Mouse (Mus musculus) MEL (cell line): Measurements from ENCODE around the gene Fam98b. TPM values are rescaled to one million over a fixed set of nuclear protein-coding genes. Genes with fewer than 3 reads are reported as not detected.

Experiments
- DNase-seq: peaks from one replicate; pipeline ENCODE4 v3.0.0; 2011; ENCODE audit warnings: low read depth, low spot score
- H3K27ac ChIP-seq: 2 replicates; pipeline ENCODE4 v1.5.1; 2012; ENCODE audit warnings: low read depth, mild to moderate bottlenecking, control low read depth, low read length, moderate library complexity; ENCODE audit not compliant: control insufficient read depth
- H3K27me3 ChIP-seq, 2 experiments: fragments of 150-350 bp in 1 of 2; sonication (generic) in 1 of 2; 2 replicates each; pipeline ENCODE4 v1.6.1; 2012; ENCODE audit warnings: low read length in 2 of 2, mild to moderate bottlenecking in 2 of 2, improper control_type of control experiment in 1 of 2, moderate library complexity in 1 of 2; ENCODE audit not compliant: insufficient read depth in 2 of 2, control insufficient read depth in 1 of 2
- H3K36me3 ChIP-seq, 2 experiments: 2 replicates each; pipeline ENCODE4 v1.6.1; 2012 to 2014; ENCODE audit warnings: low read length in 2 of 2, improper control_type of control experiment in 1 of 2, inconsistent platforms in 1 of 2, mild to moderate bottlenecking in 1 of 2; ENCODE audit not compliant: insufficient read depth in 2 of 2, control insufficient read depth in 1 of 2
- H3K4me1 ChIP-seq, 2 experiments: fragments of 150-350 bp in 1 of 2; sonication (generic) in 1 of 2; 2 replicates each; pipeline ENCODE4 v1.6.1; 2012; ENCODE audit warnings: low read length in 2 of 2, improper control_type of control experiment in 1 of 2, mild to moderate bottlenecking in 1 of 2; ENCODE audit not compliant: insufficient read depth in 2 of 2, control insufficient read depth in 1 of 2
- H3K4me3 ChIP-seq, 2 experiments: fragments of 150-350 bp in 1 of 2; sonication (generic) in 1 of 2; 2 replicates each; pipeline ENCODE4 v1.5.1; 2012; ENCODE audit warnings: low read depth in 2 of 2, low read length in 2 of 2, mild to moderate bottlenecking in 2 of 2, moderate library complexity in 2 of 2, control low read depth in 1 of 2, improper control_type of control experiment in 1 of 2; ENCODE audit not compliant: control insufficient read depth in 1 of 2, insufficient read depth in 1 of 2
- H3K79me2 ChIP-seq: 2 replicates; pipeline ENCODE4 v1.6.1; 2012; ENCODE audit warnings: mild to moderate bottlenecking, low read length, moderate library complexity; ENCODE audit not compliant: control insufficient read depth, poor library complexity, insufficient read depth
- H3K9ac ChIP-seq: 2 replicates; pipeline ENCODE4 v1.6.1; 2012; ENCODE audit warnings: low read depth, mild to moderate bottlenecking, control low read depth, low read length, moderate library complexity; ENCODE audit not compliant: control insufficient read depth, poor library complexity, severe bottlenecking
- H3K9me3 ChIP-seq: fragments of 150-350 bp; sonication (generic); replicated peaks from 2 replicates; pipeline ENCODE4 v1.6.1; 2012; ENCODE audit warnings: mild to moderate bottlenecking, low read length, improper control_type of control experiment, moderate library complexity; ENCODE audit not compliant: insufficient read depth
- BHLHE40 ChIP-seq: IDR thresholded peaks from 2 replicates; pipeline ENCODE4 v1.6.1; 2012; ENCODE audit warnings: low read depth, mild to moderate bottlenecking, inconsistent platforms, low read length, improper control_type of control experiment, borderline replicate concordance
- CHD1 ChIP-seq: IDR thresholded peaks from 2 replicates; pipeline ENCODE4 v1.6.1; 2012; ENCODE audit warnings: low read depth, mild to moderate bottlenecking, inconsistent platforms, low read length, improper control_type of control experiment
- E2F4 ChIP-seq: IDR thresholded peaks from 2 replicates; pipeline ENCODE4 v1.6.1; 2011; ENCODE audit warnings: low read depth, low read length, improper control_type of control experiment, borderline replicate concordance
- ELF1 ChIP-seq: IDR thresholded peaks from 2 replicates; pipeline ENCODE4 v1.6.1; 2014; ENCODE audit warnings: low read depth, mild to moderate bottlenecking, inconsistent platforms, low read length, improper control_type of control experiment, moderate library complexity
- EP300 ChIP-seq, 2 experiments: IDR thresholded peaks; 2 replicates each; pipeline ENCODE4 v1.6.1; 2011; ENCODE audit warnings: improper control_type of control experiment in 2 of 2, low read length in 2 of 2, low read depth in 1 of 2, mild to moderate bottlenecking in 1 of 2
- GATA1 ChIP-seq: IDR thresholded peaks from 2 replicates; pipeline ENCODE4 v1.6.1; 2011; ENCODE audit warnings: low read depth, low read length, improper control_type of control experiment
- JUND ChIP-seq: IDR thresholded peaks from 2 replicates; pipeline ENCODE4 v1.6.1; 2011; ENCODE audit warnings: low read depth, mild to moderate bottlenecking, improper control_type of control experiment, low read length
- MAX ChIP-seq: IDR thresholded peaks from 2 replicates; pipeline ENCODE4 v1.6.1; 2011; ENCODE audit warnings: low read length, improper control_type of control experiment
- NELFE ChIP-seq: IDR thresholded peaks from 2 replicates; pipeline ENCODE4 v1.6.1; 2011; ENCODE audit warnings: low read depth, low read length, improper control_type of control experiment
- POLR2AphosphoS5 ChIP-seq: IDR thresholded peaks from 2 replicates; pipeline ENCODE4 v1.6.1; 2012; ENCODE audit warnings: low read depth, borderline replicate concordance, mild to moderate bottlenecking, inconsistent platforms, low read length, moderate library complexity, mixed read lengths
- RAD21 ChIP-seq: IDR thresholded peaks from 2 replicates; pipeline ENCODE4 v1.6.1; 2011; ENCODE audit warnings: mild to moderate bottlenecking, low read depth, low read length, improper control_type of control experiment
- RCOR1 ChIP-seq: IDR thresholded peaks from 2 replicates; pipeline ENCODE4 v1.6.1; 2012; ENCODE audit warnings: low read depth, mild to moderate bottlenecking, inconsistent platforms, low read length, improper control_type of control experiment
- TAL1 ChIP-seq: IDR thresholded peaks from 2 replicates; pipeline ENCODE4 v1.6.1; 2012; ENCODE audit warnings: mild to moderate bottlenecking, inconsistent platforms, low read length, moderate library complexity, mixed read lengths
- ZC3H11A ChIP-seq: IDR thresholded peaks from 2 replicates; pipeline ENCODE4 v1.6.1; 2012; ENCODE audit warnings: low read depth, mild to moderate bottlenecking, inconsistent platforms, low read length, improper control_type of control experiment
- ZMIZ1 ChIP-seq: IDR thresholded peaks from 2 replicates; pipeline ENCODE4 v1.6.1; 2012; ENCODE audit warnings: low read depth, mild to moderate bottlenecking, inconsistent platforms, low read length, improper control_type of control experiment, moderate library complexity
- polyA plus RNA-seq, 2 experiments: library from polyadenylated mRNA; stranded (reverse) in 1 of 2; unstranded in 1 of 2; fragments of >175 nt in 1 of 2; fragments of >200 nt in 1 of 2; gene quantifications; 2 replicates each; pipeline versions ENCODE4 v1.2.1 to v1.2.4; 2012; ENCODE audit warnings: low replicate concordance in 2 of 2, low read depth in 1 of 2; ENCODE audit not compliant: insufficient read length in 2 of 2, insufficient read depth in 1 of 2, missing spikeins in 1 of 2
- total RNA-seq: library from RNA; depleted of rRNA; stranded (reverse); fragments of 300-350 nt; gene quantifications from 2 replicates; pipeline ENCODE4 v1.2.3, GENCODE M21; 2012

The Fam98b gene
- total and polyA plus RNA-seq, 3 experiments, result 14.3 to 228 (median 54.9) TPM

DNA sequence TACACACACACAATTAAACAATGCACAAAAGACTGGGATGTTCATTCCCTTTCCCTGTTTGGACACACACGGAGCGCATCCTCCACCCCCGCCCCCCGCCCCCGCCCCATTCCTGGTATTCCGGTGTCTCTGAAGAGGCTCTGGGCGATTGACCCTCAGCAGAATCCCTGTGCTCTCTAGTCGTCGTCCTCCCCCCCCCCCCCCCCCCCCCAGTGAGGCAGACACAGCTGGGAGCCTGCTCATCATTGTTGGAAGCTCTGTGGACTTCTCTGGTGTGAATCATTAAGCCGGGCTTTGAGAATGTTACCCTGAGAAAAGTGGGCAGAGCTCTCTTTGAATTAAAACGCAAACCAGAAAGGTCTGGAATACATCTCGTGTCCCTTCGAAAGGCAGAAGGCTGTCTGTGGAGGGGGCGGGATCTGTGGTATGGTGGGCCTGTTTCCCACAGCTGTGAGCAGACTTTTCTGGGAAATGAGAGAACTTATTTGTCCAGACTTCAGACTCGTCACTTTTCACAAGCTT is 31.8 kb upstream of the Fam98b start:
- Histone ChIP-seq H3K4me1 (no peaks in the 10 kb centered on the region), H3K27me3 (no peaks in the 10 kb centered on the region; a peak in 3 of 4 replicates), H3K27ac (no peak overlapping the region), H3K36me3 (no peaks in the 10 kb centered on the region), H3K79me2 (no peaks in the 10 kb centered on the region), H3K9me3 (no peaks in the 10 kb centered on the region), H3K4me3 (no peak overlapping the region), H3K9ac (no peak overlapping the region)
- no peak for TF ChIP-seq NELFE
- no peak for TF ChIP-seq ELF1
- TF ChIP-seq POLR2AphosphoS5, result no peak
- no peak for TF ChIP-seq RCOR1
- no peak for TF ChIP-seq E2F4
- TF ChIP-seq CHD1, result no peak
- no peak for TF ChIP-seq JUND
- no peak for TF ChIP-seq EP300 (IDR thresholded peaks at IDR 0.05; ENCODE audit: low read depth in 1 of 2, low read length in 2 of 2)
- TF ChIP-seq ZC3H11A, result no peak
- TF ChIP-seq RAD21, result no peak
- no peak for TF ChIP-seq MAX
- DNase-seq, result no peak

DNA sequence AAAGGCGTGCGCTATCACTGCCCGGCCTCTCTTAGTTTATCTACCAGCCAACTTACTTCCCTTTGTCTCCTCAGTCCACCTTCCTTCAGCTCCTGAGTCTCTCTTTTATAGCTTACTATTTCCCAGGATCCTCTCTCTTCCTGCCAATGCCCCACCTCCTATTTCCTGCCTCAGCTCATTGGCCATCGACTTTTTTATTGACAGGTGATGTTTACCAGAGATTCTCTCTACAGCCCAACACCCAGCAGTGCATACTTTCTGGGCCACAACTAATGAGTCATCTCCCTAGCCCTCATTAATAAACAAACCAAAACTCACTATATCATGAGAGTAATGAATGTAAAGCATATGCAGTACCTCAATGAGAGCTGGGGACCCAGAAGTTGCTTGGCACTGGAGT is 30.0 kb upstream of the Fam98b start:
- Histone ChIP-seq H3K4me3 (no peak overlapping the region), H3K79me2 (no peaks in the 10 kb centered on the region), H3K4me1 (no peaks in the 10 kb centered on the region), H3K36me3 (no peaks in the 10 kb centered on the region), H3K9ac (no peak overlapping the region), H3K27me3 (peaks cover 0 to 2% of the 10 kb centered on the region in 2 experiments; a peak in 3 of 4 replicates), H3K9me3 (no peaks in the 10 kb centered on the region), H3K27ac (no peak overlapping the region)
- DNase-seq, result peak; percentile 29
- TF ChIP-seq BHLHE40 (no peak), NELFE (no peak)

DNA sequence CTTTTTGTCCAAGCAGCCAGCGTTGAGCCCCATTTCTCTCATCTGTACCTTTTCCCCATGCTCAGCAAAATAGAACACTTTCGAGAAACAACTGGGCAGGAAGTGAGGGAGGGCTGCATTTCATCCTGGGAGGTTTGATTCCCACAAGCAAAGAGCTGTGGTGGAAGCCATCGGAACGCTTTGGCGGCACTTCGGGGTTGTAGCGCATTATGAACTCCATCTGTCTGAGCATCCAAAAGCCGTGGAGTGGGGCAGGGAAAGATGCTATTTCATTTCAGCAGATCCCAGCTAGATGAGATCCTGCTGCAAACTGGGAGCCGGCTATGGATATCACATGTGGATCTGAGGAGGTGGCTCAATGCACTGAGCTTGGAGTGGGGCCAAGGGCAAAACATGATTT is 26.9 kb upstream of the Fam98b start:
- TF ChIP-seq TAL1, result no peak
- TF ChIP-seq ELF1, result no peak
- no peak for TF ChIP-seq ZC3H11A
- TF ChIP-seq GATA1, result no peak
- TF ChIP-seq ZMIZ1, result no peak
- TF ChIP-seq, all 39 proteins: peak for 0
- DNase-seq, result no peak
- Histone ChIP-seq H3K9me3 (no peaks in the 10 kb centered on the region), H3K4me3 (no peak overlapping the region), H3K27me3 (peaks cover 0 to 3% of the 10 kb centered on the region in 2 experiments; a peak in 3 of 4 replicates), H3K4me1 (no peaks in the 10 kb centered on the region), H3K36me3 (no peaks in the 10 kb centered on the region), H3K27ac (no peak overlapping the region), H3K79me2 (no peaks in the 10 kb centered on the region), H3K9ac (no peak overlapping the region)
